Mouse (Mus musculus): ENCODE results near the gene Coq7.

Coq7 gene

DNA sequence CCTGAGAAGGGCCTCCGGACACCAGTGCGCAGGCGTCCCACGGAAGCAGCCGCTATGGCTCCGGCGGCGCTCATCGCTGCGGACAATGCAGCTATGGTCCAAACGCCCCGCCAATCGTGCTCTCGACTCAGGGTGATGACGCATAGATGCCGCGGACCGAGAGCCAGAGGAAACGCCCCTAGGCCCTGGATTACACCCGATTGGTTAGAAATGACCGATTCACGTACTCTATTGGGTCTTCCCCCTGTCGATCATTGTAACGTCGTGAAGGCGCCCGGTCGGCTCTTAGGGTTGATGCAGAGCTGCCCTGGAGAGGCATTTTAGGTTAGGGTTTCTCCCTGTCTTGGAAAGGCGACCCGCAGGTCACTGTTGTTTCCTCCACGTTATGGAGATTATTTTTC lies at the start of gene Coq7:
Gene Coq7 (minus strand): TSS at position 179 of the 401 bp plus-strand sequence.
- DNase-seq (ENCODE audit: low spot score), result no peak

DNA sequence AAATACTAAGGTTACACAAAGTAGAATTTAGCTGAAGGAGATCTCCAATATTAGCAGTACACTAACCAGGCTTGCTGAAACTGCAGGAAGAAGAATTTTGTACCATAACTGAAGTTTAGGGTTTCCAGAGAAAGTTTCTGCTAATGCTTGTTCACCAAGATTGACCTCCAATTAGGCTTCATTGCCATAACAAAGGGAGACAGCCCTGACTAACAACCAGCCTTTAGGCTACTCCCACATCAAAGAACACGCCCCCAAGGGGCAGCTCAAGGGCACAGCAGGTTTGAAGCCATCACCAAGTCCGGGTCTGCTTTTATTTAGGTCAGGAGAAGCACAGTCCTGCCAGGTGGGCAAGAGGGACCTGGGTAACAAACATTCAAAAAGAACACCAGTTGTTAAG lies 46.8 kb upstream of the Coq7 start:
- DNase-seq (ENCODE audit: low spot score), result no peak

DNA sequence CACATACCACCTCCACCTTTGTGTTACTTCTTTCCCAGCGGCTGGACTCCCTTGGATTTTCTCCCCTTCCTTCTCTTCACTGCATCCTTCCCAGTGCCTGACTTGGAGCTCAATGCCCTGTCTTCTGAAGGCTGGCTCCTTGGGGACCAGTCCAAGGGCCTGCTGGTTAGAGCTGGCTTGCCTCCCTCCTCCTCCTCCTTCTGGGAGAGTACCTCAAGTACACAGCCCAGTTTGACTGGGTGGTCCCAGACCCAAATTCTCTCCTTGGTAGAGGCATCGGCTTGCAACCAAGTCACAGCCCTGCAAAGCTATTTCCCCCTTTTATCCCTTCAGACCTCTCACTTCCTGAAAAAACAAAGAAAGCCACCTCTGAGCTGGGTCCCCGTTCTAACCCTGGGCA lies 45.1 kb upstream of the Coq7 start:
- no peak for DNase-seq (ENCODE audit: low spot score)

DNA sequence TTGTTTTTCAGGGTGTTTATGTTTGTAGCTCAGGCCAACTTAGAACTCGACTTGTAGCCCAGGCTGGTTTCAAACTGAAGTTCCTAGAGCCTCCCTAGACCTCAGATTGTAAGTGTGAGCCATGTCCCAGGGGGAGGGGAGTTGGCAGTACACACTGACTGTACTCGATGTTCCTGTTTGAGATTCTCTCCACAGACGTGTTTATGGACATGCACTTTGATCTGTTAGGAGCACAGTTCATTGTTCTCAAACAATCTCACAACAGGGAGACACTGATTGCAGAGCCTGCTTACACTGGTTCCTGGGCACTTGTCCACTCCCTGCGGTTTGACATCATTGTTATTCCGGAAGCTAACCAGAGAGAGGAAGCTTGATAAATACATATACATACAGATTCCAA lies 38.9 kb upstream of the Coq7 start:
- DNase-seq (ENCODE audit: low spot score), result no peak

DNA sequence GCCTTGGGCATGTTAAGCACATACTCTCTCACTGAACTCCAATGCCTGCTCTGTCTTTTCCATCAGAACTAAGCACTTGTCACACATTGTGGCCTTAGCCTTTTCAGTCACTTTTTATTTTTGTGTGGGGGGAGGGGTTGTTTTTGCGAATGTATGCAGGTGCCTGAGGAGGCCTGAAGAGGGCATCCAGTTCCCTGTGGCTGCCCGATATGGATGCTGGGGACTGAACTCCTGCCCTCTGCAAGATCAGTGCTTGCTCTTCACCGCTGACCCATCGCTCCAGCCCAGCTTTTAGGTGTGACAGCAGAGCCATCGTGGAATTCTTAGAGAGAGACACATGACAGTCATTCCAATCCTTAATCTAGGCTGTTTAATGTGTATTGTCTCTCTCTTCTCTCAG lies 38.2 kb upstream of the Coq7 start:
- DNase-seq (ENCODE audit: low spot score), result no peak

DNA sequence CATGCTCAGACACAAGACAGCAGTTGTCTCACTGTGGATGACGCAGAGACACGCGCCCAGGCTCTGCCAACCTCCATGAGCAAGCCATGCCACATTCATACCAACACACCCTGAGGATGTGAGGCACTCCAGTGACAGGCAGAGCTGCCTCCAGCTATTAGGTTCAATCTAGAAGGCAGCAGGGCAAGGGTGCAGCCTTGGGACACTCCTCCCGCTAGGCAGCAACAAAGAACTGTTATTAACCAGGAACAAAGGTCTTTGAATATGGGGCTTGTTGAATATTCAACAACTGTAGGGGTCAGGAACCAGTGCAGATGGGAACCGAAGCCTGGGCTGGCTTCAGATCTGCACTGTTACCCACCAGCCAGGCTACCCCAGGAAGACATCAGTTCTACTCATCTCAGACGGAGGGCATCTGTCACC lies 36.0 kb upstream of the Coq7 start:
- DNase-seq (ENCODE audit: low spot score), result no peak

DNA sequence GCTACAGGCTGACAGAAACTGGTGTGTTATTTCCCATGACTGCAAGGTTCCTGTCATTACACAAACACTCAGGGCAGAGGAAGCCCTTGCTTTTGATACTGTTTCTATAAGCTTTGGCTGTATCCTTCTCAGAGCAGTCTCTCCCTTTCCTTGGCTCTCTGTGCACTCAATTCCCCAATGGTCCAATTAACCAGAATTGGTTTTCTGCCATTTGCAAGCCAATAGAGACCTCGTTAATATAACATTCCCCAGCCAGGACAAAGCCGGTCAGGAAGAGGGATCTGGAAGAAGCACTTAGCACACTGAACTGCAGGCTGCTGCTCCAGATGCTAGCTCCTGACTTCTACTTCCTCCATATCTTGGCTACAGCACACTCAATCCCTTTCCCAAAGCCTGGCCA lies 21.1 kb upstream of the Coq7 start:
- DNase-seq (ENCODE audit: low spot score), result no peak

DNA sequence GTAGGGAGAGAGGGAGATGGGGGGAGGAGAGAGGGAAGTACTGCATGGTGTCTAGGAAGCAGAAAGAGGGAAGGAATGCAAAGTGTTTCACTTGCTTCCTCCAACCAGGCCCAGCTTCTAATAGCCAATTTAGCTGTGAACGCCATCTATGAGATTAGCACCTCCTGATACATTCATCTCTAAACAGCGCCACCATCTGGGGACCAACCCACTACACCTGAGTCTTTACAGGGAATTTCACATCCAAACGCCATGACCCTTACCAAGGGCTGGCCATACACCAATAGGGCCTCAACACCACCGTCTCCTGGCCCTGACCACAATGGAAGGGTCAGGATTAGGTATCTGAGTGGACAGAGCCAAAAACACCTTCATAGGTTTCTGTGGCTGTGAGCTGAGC lies 20.7 kb upstream of the Coq7 start:
- DNase-seq (ENCODE audit: low spot score), result no peak

DNA sequence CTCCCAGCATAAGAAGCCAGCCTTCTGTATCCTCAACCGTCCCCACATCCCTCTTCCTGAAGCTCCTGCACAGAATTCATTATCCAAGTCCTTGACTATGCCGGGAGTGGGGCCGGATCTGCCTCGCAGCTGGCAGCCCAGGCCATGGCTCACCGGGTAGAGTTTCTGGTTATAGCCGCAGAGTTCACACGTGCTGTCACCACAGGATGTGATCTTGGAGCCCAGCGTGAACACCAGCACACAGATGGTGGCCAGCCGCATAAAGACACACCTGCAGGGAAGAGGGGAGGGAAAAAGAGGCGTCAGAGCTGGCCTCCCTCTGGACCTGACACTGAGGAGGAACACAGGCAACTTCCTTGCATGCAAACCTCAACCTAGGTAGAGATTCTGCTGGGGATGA lies 14.3 kb upstream of the Coq7 start:
- no peak for DNase-seq (ENCODE audit: low spot score)

DNA sequence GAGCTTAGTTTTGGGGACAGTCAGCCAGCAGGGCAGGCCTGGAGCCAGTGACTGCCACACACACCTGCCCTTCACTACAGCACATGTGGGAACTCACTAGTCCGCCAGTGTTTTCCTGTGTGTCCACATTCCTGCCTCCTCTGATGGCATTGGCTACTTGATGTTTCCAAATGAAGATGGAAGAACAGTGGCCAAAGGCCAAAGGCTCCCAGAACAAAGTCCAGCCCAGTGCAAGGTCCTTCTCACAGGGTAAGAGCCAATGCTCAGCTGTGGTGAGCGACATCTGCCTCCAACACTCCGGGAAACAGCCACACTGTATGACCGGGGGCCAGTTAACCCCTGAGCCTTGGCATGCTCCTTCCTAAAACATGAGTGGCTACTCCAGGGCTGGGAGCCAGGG lies 11.0 kb upstream of the Coq7 start:
- no peak for DNase-seq (ENCODE audit: low spot score)

DNA sequence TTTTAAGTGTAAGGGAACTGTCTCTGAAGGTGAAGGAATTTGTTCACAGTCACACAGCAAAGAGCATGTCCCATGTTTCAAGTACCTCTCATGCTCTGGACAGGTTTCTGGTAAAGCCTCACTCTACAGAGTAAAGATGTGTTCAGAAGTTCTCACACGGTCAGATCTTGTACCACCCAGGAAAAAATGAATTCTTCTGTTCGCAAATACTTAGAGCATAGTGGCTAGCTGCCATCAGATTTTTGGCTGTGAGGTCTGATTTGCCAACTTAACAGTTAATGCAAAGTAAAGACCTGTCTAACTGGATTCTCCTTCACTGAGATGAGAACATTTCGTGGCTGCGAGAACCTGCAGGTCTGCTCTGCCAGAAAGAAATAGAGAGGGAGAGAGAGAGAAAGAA lies 1.9 kb upstream of the Coq7 start:
- DNase-seq (ENCODE audit: low spot score), result no peak

DNA sequence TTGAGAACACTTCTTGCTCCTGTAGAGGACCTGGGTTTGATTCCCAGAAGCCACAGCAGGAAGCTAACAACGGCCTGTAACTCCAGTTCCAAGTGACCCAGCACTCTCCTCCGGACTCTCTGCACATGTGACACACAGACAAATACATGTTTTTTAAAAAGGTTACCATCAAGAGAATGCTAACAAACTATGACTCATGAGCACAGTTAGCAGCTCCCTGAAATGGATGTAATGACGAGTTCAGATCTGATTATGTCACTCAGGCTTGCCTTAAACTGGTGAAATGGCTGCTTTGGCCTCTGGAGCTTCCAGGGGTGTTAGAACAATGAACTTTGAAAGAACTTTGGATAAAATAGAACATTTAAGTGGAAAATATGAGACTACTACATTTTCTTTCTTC lies 1.2 kb upstream of the Coq7 start:
- DNase-seq (ENCODE audit: low spot score), result no peak

DNA sequence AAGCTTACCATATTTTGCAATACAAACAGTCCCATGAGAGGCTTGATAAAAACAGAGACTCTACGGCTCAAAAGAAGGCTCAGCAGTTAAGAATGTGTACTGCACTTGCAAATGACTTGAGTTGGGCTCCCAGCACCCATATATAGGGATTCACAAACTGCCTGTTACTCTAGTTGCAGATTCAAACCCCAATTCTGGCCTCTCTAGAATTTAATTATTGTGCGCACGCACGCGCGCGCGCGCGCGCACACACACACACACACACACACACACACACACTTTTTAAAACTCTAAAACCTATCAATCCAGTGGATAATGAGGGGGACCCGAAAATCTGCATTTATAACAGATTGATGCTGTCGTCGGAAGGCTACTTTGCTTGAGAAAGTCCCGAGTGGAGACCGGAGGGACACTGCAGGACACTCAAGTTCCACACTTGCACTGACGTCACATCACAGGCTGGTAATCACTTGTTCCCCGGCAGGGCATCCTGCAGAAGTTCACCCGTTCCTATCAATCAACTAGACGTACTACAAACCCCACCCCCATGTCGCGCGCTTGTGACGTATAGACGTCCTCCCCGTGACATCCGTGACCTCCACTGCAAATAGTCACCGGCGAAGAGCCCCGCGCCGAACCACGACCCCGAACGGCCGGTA lies 508 bp downstream of the Coq7 start:
- peak; percentile 98 for DNase-seq (ENCODE audit: low spot score)

DNA sequence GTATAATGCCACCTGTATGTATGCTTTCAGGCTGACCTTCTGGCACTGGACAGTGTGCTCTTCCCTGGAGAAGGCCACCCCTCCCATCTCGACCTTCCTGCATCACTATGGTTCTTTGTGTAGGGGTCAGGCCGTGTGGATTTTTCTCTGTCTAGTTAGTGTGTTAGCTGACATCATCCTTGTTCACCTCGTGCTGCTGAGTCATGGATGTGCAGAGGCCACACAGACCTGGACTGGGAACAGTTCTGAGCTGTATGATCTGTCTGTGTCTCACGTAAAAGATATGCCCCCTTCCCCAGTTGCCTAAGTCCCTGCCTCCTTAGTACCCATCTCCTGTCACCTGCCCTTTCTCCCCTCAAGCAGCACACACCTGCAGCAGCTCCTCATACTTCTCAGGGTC lies 6.2 kb downstream of the Coq7 start:
- DNase-seq (ENCODE audit: low spot score), result no peak

DNA sequence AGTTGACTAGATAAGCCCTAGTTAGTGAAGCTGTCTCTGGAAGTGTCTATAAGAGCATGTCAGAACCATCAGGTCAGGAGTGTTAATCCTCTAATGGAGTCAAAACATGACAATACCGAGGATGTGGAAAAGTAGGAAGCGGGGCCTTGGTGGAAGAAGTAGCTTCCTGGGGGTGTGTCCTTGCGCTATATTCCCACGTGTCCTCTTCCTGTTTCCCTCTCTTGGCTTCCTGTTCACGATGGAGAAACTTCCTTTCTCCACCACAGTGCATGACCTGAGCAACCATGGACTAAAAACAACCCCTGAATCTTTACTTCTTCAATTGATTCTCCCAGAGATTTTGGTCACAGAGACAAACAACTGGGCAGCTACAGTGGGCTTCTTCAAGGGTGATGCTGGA lies 11.1 kb downstream of the Coq7 start:
- DNase-seq (ENCODE audit: low spot score), result no peak

DNA sequence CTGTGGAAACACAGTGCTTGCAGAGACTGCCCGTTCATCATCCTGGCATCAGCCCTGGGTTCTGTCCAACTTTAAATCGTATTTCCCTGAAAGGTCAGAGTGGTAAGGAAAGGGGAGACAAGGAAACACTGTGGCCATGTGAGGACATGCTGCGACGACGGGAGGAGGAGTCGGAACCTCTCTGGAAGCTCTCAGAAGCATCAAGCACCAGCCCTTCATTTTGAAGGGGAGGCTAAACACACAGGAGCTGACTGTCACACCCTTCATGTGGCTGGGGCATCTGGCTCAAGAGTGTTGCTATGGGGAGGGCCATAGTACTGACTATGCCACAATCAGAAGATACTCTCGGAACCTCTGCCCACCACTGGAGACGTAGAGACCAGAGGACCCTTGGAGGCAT lies 13.5 kb downstream of the Coq7 start:
- no peak for DNase-seq (ENCODE audit: low spot score)

DNA sequence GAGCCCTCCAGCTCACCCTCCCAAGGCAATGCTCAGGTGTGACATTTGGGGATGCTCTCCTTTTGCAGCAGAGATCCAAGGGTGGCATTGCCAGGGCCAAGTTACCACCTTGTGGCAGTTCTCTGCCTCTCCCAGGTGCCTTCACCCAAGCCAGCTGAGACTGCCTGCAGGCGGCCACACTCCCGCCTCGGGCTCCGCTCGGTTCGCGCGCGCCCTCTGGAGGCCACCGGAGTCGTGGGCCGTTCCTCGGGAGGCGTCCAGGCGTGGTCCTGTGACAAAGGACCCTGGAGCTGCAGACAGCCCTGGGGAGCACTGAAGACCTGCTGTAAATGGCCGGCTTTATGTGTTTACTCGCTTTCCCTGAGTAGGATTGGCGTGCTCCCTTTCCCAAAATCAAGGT lies 14.5 kb downstream of the Coq7 start:
- peak; percentile 93 for DNase-seq (ENCODE audit: low spot score)

DNA sequence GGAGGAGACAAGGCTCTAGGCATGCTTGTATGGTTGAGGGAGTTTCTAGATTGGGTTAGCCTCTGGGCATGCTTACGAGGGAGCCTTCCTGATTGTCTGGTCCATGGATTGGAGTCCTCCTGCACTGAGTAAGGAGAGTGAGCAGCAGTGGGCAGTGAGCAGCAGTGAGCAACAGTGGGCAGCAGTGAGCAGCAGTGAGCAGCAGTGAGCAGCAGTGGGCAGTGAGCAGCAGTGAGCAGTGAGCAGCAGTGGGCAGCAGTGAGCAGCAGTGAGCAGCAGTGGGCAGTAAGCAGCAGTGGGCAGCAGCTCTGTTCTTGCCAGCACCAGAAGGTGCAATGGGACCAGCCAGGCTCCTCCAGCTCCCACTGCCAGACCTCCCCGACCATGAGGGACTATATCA lies 15.3 kb downstream of the Coq7 start:
- no peak for DNase-seq (ENCODE audit: low spot score)

DNA sequence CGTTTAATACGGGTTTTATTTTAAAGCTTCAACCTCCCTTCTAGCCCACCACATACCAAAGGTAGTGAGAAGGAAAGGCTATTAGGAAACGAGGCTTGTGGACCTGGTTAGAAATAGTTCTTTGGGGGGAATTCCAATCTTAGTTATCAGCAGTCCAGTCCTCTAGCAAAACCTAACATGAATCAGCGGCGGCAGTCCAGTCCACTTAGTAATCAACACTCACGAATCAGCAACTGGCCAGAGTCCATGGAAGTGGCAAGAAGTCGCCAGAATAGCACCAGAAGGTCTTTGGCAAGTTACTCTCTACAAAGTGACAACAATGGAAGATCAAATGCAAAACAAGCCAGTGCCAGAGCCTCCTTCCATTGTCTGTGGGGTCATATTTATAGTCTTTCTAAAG lies 24.6 kb downstream of the Coq7 start:
- DNase-seq (ENCODE audit: low spot score), result no peak

DNA sequence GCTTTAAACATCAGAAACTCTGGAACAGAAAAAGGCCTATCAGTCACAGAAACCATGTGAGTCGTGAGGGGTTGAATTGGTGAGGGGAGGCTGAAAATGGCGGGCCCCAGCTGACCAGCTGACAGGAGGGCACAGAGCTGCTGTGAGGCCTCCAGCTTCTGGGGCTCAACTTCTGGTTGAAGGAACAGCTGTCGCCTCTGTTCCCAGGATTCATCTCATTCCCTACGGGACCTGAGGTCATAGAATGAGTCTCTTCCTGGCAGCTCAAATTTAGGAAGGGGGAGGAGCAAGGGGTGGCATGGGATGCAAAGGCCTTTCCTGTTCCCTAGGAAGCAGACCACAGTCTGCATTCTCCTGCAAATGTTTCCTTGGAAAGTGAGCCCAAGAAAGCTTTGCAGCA lies 29.3 kb downstream of the Coq7 start:
- no peak for DNase-seq (ENCODE audit: low spot score)

DNA sequence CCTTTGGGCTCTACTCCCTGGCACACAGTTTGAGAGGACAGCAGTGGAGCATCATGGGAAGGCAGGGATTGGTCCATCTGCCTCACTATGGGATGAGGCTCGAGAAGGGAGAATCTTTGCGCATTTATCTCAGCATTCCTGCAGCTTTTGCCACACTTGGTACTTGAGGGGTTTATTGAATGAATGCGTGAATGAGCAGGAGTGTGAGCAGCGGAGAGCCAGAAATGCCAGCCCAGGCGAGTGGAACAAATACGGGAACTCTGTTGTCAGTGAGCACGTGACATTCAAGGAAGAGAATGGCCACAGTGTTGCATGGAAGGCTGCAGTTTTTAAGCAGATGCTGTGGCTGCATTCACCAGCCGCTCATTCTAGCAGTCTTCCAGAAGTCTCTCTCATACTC lies 30.8 kb downstream of the Coq7 start:
- no peak for DNase-seq (ENCODE audit: low spot score)

DNA sequence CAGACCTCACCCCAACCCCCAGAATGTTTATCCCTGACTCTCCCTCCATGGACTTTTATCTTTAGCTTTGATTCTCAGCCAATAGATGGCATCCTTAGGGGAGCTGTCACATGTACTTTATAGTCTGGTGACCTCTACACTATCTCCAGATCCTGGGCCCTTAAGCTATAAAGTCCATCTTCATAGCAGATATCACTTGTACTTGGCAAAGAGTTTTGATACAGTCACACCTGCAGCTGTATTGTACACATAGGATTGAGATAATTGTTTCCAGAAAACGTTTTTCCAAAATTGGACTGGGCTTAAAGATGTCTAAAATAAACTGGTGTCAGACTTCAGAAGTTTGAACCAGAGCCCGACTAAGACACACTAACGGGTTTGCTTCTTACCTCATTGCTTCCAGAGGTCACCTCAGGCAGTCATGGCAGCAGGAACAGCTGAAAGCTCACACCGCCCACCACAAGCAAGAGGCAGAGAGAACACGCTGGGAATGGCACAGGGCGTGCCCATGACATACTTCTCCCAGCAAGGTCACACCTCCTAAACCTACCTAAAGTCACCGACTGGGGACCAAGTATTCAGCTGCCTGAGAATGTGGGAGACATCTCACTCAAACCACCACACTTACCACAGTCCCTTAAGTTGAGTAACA lies 33.2 kb downstream of the Coq7 start:
- no peak for DNase-seq (ENCODE audit: low spot score)

DNA sequence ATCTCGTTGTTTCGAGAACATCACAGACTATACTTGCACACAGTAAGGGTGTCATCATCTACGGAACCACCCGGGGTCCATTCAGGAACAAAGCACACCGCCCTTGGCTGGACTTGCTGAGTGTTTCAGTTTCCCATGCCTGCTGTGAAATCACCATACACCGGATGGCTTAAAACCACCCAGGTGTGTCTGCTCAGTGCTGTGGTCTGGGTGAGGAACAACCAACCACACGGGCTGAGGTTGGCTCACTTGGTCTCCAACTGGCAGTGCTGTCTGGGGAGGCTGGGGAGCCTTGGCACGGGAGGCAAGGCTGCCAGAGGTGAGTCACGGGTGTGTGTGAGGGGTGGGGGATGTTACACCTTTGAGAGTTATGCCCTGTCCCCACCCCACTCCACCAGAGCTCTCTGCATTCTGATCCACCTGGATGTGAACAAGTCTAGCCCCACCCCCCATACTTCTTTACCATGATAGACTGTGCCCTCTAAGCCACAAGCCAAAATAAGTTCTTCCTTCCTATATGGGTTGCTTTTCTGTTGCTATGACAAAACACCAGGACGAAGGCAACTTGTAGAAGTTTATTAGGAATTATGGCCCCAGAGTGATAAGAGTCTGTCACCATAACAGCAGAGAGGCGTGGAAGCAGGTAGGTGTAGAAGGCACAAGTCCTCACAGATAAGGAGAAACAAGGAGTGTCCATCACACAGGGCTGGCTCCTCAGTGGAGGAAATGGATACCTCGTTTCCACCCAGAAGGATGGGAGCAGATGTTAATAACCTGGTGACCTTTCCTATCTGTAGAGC lies 34.0 kb downstream of the Coq7 start:
- DNase-seq (ENCODE audit: low spot score), result no peak

Measured in testis, postnatal 10 days (tissue).